Mouse (Mus musculus) heart, adult 2 months (tissue): ENCODE measurements around the gene Ankrd13a. TPM values are rescaled to one million over a fixed set of nuclear protein-coding genes. Genes with fewer than 3 reads are reported as not detected.

Experiments
- DNase-seq, 2 experiments: peaks; one replicate each; pipeline ENCODE4 v3.0.0; 2021
- H3K27ac ChIP-seq: fragments of 200-600 bp; 2 replicates; pipeline ENCODE4 v1.8.1; 2022
- H3K27me3 ChIP-seq: fragments of 200-500 bp; 2 replicates; pipeline ENCODE4 v1.6.1; 2012; ENCODE audit warnings: mild to moderate bottlenecking, low read length, inconsistent platforms, mixed read lengths; ENCODE audit not compliant: control insufficient read depth, insufficient read depth
- H3K36me3 ChIP-seq: fragments of 200-500 bp; 2 replicates; pipeline ENCODE4 v1.6.1; 2012; ENCODE audit warnings: low read length, inconsistent platforms; ENCODE audit not compliant: control insufficient read depth, insufficient read depth
- H3K4me1 ChIP-seq: fragments of 200-500 bp; 2 replicates; pipeline ENCODE4 v1.6.1; 2011; ENCODE audit warnings: low read length; ENCODE audit not compliant: control insufficient read depth, insufficient read depth
- H3K4me3 ChIP-seq: fragments of 200-600 bp; 2 replicates; pipeline ENCODE4 v1.8.1; 2022
- H3K79me2 ChIP-seq: fragments of 200-500 bp; replicated peaks from 2 replicates; pipeline ENCODE4 v1.6.1; 2012; ENCODE audit warnings: mild to moderate bottlenecking, inconsistent platforms, low read length, moderate library complexity, mixed read lengths; ENCODE audit not compliant: control insufficient read depth, insufficient read depth
- H3K9ac ChIP-seq: fragments of 200-500 bp; 2 replicates; pipeline ENCODE4 v1.6.1; 2012; ENCODE audit warnings: low read depth, mild to moderate bottlenecking, control low read depth, inconsistent platforms, low read length, mixed read lengths
- CTCF ChIP-seq: fragments of 200-600 bp; IDR thresholded peaks from 2 replicates; pipeline ENCODE4 v1.8.1; 2022; ENCODE audit warnings: antibody characterized with exemption, mild to moderate bottlenecking, moderate library complexity
- EP300 ChIP-seq: fragments of 200-500 bp; IDR thresholded peaks from 2 replicates; pipeline ENCODE4 v1.6.1; 2011; ENCODE audit warnings: low read depth, low read length, control low read depth; ENCODE audit not compliant: insufficient read depth
- POLR2A ChIP-seq: fragments of 200-500 bp; IDR thresholded peaks from 2 replicates; pipeline ENCODE4 v1.6.1; 2011; ENCODE audit warnings: mild to moderate bottlenecking, low read depth, low read length, control low read depth; ENCODE audit not compliant: insufficient read depth
- WGBS: fragments of 180-500 bp; shearing (Covaris S2); methylation state at CpG from one replicate; pipeline ENCODE4 v1.1.7; 2018; 5-methylcytosine and 5-hydroxymethylcytosine counted together
- intact Hi-C: fragments of 180-260 bp; cut with DNase I; formaldehyde crosslinking; loops from one replicate; pipeline ENCODE4 v1.15.1; 2025
- polyA plus RNA-seq: library from polyadenylated mRNA; depleted of rRNA; stranded (reverse); fragments of >200 nt; gene quantifications from 2 replicates; pipeline ENCODE4 v1.2.3, GENCODE M21; 2012
- total RNA-seq, 2 experiments: library from RNA; stranded (reverse); gene quantifications; 2 replicates each; pipeline ENCODE4 v1.2.3; 2021

Gene Ankrd13a
- total and polyA plus RNA-seq, 3 experiments = 21.3 to 32.9 (median 31.4) TPM

- peaks cover 11% of the 10 kb centered on the region for H3K4me1 ChIP-seq
- no peak overlapping the region for H3K27ac ChIP-seq
- 71% methylated on average over 21 of the region's 21 CpGs for WGBS
- no peaks in the 10 kb centered on the region for H3K79me2 ChIP-seq
- H3K36me3 ChIP-seq = peaks cover 6% of the 10 kb centered on the region; the same call in 1 of the 2 replicates
- intact Hi-C loops = loop anchor here (5.0 kb wide), 1 partner anchor 35 kb away; the partner anchor contains the start of gene Ankrd13a
- H3K27me3 ChIP-seq = no peaks in the 10 kb centered on the region
- DNase-seq = no peak
- H3K4me3 ChIP-seq = no peak overlapping the region
- H3K9ac ChIP-seq = no peak overlapping the region
- TF ChIP-seq POLR2A (no peak), CTCF (no peak), EP300 (no peak)
These were observed 37.2 kb upstream of the Ankrd13a start for GRCm38 (mm10) chr5:114737090-114737887.

DNA sequence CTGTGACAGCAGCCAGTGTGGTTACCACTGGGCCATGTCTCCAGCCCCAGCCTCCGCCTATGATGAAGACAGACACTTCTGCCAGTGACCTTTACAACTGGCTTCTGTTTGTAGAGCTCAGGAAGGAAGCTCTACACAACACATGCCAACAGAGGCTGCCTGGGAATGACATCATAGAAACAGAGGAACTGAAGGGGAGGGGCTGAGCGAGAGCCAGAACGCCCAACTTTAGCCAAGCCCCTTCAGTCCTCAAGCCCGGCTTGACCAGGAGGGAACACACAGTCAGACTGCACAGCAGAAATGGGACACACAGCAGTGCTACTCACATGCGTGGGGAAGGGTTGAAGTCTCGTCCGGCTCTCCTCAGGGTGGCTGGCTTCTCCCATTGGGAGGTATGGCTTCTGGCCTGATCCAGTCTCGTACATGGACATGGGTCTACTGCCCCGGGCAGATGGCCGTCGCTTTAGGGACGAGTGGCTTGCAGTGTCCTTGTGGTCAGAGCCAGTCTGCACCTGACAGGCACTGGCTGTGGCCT is 35.7 kb upstream of the Ankrd13a start:
- intact Hi-C loops = loop anchor here (5.0 kb wide), 1 partner anchor 34 kb away; the partner anchor contains the start of gene Ankrd13a
- 32% methylated on average over 12 of the region's 12 CpGs for WGBS
- peak; percentile 67 to 80 for DNase-seq
- Histone ChIP-seq H3K4me1 (peaks cover 11% of the 10 kb centered on the region), H3K27ac (peak overlapping the region; percentile 79), H3K4me3 (no peak overlapping the region), H3K9ac (no peak overlapping the region), H3K36me3 (peaks cover 6% of the 10 kb centered on the region; the same call in 1 of the 2 replicates), H3K79me2 (no peaks in the 10 kb centered on the region), H3K27me3 (no peaks in the 10 kb centered on the region)
- TF ChIP-seq CTCF = no peak
- 0 out of 2 replicates have a peak, but pooled peaks have one; percentile 67 for TF ChIP-seq EP300

- Histone ChIP-seq H3K27ac (no peak overlapping the region), H3K4me1 (peaks cover 11% of the 10 kb centered on the region), H3K79me2 (no peaks in the 10 kb centered on the region), H3K9ac (no peak overlapping the region), H3K4me3 (no peak overlapping the region), H3K36me3 (peaks cover 6% of the 10 kb centered on the region; the same call in 1 of the 2 replicates), H3K27me3 (no peaks in the 10 kb centered on the region)
- no peak for DNase-seq
- TF ChIP-seq CTCF (no peak), EP300 (no peak), POLR2A (no peak)
- WGBS = 45% methylated on average over 4 of the region's 4 CpGs
- intact Hi-C loops = loop anchor here (2.0 kb wide), 1 partner anchor 34 kb away; the partner anchor contains the start of gene Tchp
These were observed 33.9 kb upstream of the Ankrd13a start for GRCm38 (mm10) chr5:114740595-114740994.

- Histone ChIP-seq H3K4me1 (peaks cover 8% of the 10 kb centered on the region), H3K36me3 (peaks cover 6% of the 10 kb centered on the region; the same call in 1 of the 2 replicates), H3K27me3 (no peaks in the 10 kb centered on the region), H3K27ac (no peak overlapping the region), H3K79me2 (no peaks in the 10 kb centered on the region), H3K9ac (no peak overlapping the region), H3K4me3 (no peak overlapping the region)
- no peak for DNase-seq
- WGBS = 92% methylated on average over 10 of the region's 10 CpGs
- TF ChIP-seq EP300 (no peak), CTCF (no peak), POLR2A (no peak)
- intact Hi-C loops = no loop called here
These were observed 31.9 kb upstream of the Ankrd13a start for GRCm38 (mm10) chr5:114742572-114742971.

DNA sequence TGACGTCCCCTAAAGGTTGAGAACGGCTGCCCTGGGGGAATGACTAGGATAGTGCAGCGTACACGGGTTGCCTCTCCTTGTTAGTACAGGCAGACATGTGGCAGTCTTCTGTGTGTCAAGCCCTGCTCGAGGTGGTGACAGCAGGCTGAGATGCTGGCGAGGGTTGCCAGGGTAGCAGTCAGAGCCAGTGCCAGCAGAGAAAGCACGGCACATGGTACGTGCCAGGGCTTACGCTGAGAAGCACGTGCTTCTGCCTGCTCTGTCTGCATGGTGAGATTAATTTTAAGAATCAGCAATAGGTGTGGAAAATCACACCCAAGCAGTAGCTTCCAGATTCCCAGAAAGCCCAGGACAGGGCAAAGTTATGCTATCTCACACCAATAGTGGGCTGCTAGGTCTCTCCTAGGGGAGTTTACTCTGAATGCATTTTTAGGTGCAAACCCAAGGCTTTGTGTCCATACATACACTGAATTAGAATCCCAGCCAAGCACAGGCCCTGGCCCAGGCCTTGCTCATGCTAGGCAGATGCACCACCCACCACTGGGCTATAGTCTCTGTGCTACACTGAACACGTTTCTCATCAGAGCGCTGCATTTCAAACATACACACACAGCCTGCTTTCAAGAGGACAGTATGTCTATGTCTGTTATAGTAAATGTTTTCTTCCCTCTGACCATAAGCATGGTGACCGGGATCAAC is 31.3 kb upstream of the Ankrd13a start:
- DNase-seq = peak; percentile 68 to 84
- Histone ChIP-seq H3K27ac (no peak overlapping the region), H3K4me1 (peaks cover 8% of the 10 kb centered on the region), H3K27me3 (no peaks in the 10 kb centered on the region), H3K9ac (no peak overlapping the region), H3K4me3 (no peak overlapping the region), H3K36me3 (peaks cover 1% of the 10 kb centered on the region; the same call in 1 of the 2 replicates), H3K79me2 (no peaks in the 10 kb centered on the region)
- WGBS = 65% methylated on average over 13 of the region's 13 CpGs
- intact Hi-C loops = no loop called here
- TF ChIP-seq EP300 (peak; percentile 92), CTCF (peak; percentile 24), POLR2A (no peak)
